Mouse (Mus musculus) adrenal gland, adult (tissue): ENCODE results near the gene Slc12a9.

ENCODE experiments used
- DNase-seq, 2 experiments: peaks; one replicate each; pipeline ENCODE4 v3.0.0; 2022 to 2023; ENCODE audit warnings: low spot score in 1 of 2; ENCODE audit not compliant: inconsistent age in 2 of 2

Slc12a9 gene

GRCm38 (mm10) chr5:137333512-137334174, at the start of gene Slc12a9:
TSS of gene Slc12a9 (minus strand) at chr5:137333597.
- DNase-seq, result peak; percentile 95 to 99

GRCm38 (mm10) chr5:137381152-137381551, 47.8 kb upstream of the Slc12a9 start:
- DNase-seq, result peak; percentile 50 to 84

- DNase-seq, result no peak
Measured at GRCm38 (mm10) chr5:137377603-137378002, 44.2 kb upstream of the Slc12a9 start.

- peak in 1 of 2 experiments; percentile 58 for DNase-seq
Measured at GRCm38 (mm10) chr5:137377176-137377575, 43.8 kb upstream of the Slc12a9 start.

GRCm38 (mm10) chr5:137376722-137377121, 43.3 kb upstream of the Slc12a9 start:
- no peak for DNase-seq

GRCm38 (mm10) chr5:137376198-137376597, 42.8 kb upstream of the Slc12a9 start:
- DNase-seq, result peak in 1 of 2 experiments; percentile 77

- DNase-seq, result peak; percentile 58 to 82
Measured at GRCm38 (mm10) chr5:137375627-137376026, 42.2 kb upstream of the Slc12a9 start.

GRCm38 (mm10) chr5:137374521-137375080, 41.2 kb upstream of the Slc12a9 start:
- no peak for DNase-seq

GRCm38 (mm10) chr5:137373371-137373950, 40.1 kb upstream of the Slc12a9 start:
- no peak for DNase-seq

- DNase-seq, result no peak
Measured at GRCm38 (mm10) chr5:137369665-137370064, 36.3 kb upstream of the Slc12a9 start.

- peak in 1 of 2 experiments; percentile 35 for DNase-seq
Measured at GRCm38 (mm10) chr5:137358382-137358781, 25.0 kb upstream of the Slc12a9 start.

GRCm38 (mm10) chr5:137354091-137354490, 20.7 kb upstream of the Slc12a9 start:
- peak in 1 of 2 experiments; percentile 23 for DNase-seq

GRCm38 (mm10) chr5:137352011-137352975, 18.9 kb upstream of the Slc12a9 start:
- peak; percentile 46 to 66 for DNase-seq

GRCm38 (mm10) chr5:137351394-137351793, 18.0 kb upstream of the Slc12a9 start:
- DNase-seq, result no peak

GRCm38 (mm10) chr5:137351058-137351380, 17.6 kb upstream of the Slc12a9 start:
- DNase-seq, result peak in 1 of 2 experiments; percentile 61

- DNase-seq, result no peak
Measured at GRCm38 (mm10) chr5:137350205-137351057, 17.0 kb upstream of the Slc12a9 start.

- peak; percentile 97 to 98 for DNase-seq
Measured at GRCm38 (mm10) chr5:137349384-137350204, 16.2 kb upstream of the Slc12a9 start, which contains the start of gene Ephb4. TSS of gene Ephb4 (plus strand) at chr5:137350109.

GRCm38 (mm10) chr5:137348482-137349383, 15.3 kb upstream of the Slc12a9 start:
- peak; percentile 85 to 86 for DNase-seq
